Mouse (Mus musculus) forebrain, embryonic 14.5 days (tissue): Measurements from ENCODE around the gene U2af1l4. TPM values are rescaled to one million over a fixed set of nuclear protein-coding genes. Genes with fewer than 3 reads are reported as not detected.

Experiments used
- ATAC-seq: fragments of 200-750 bp; cut with Nextera tagmentation; 2 replicates; pipeline ENCODE4 v1.8.0; 2017; ENCODE audit warnings: mild to moderate bottlenecking, moderate library complexity
- DNase-seq: peaks from one replicate; pipeline ENCODE4 v3.0.0-alpha.2; 2015; ENCODE audit warnings: low spot score
- H3K27ac ChIP-seq: fragments of 300-500 bp; sonication (generic); 2 replicates; pipeline ENCODE4 v1.5.1; 2014; ENCODE audit warnings: low read depth, mild to moderate bottlenecking, control low read depth, low read length, moderate library complexity
- H3K27me3 ChIP-seq: fragments of 300-500 bp; sonication (generic); replicated peaks from 2 replicates; pipeline ENCODE4 v1.6.1; 2014; ENCODE audit warnings: low read length, control low read depth, mixed read lengths; ENCODE audit not compliant: control insufficient read depth, insufficient read depth
- H3K36me3 ChIP-seq: fragments of 300-500 bp; sonication (generic); 2 replicates; pipeline ENCODE4 v1.6.1; 2014; ENCODE audit warnings: low read length, control low read depth; ENCODE audit not compliant: control insufficient read depth, insufficient read depth
- H3K4me1 ChIP-seq: fragments of 300-500 bp; sonication (generic); 2 replicates; pipeline ENCODE4 v1.6.1; 2014; ENCODE audit warnings: antibody characterized with exemption, low read length, control low read depth; ENCODE audit not compliant: control insufficient read depth, insufficient read depth
- H3K4me2 ChIP-seq: fragments of 300-500 bp; sonication (generic); 2 replicates; pipeline ENCODE4 v1.6.1; 2014; ENCODE audit warnings: mild to moderate bottlenecking, control low read depth, low read length
- H3K4me3 ChIP-seq: fragments of 300-500 bp; sonication (generic); 2 replicates; pipeline ENCODE4 v1.5.1; 2014; ENCODE audit warnings: low read depth, low read length, control low read depth
- H3K9ac ChIP-seq: fragments of 300-500 bp; sonication (generic); 2 replicates; pipeline ENCODE4 v1.6.1; 2014; ENCODE audit warnings: mild to moderate bottlenecking, low read length, control low read depth, moderate library complexity
- H3K9me3 ChIP-seq: fragments of 300-500 bp; sonication (generic); replicated peaks from 2 replicates; pipeline ENCODE4 v1.6.1; 2016; ENCODE audit warnings: low read length, control low read depth, mixed read lengths; ENCODE audit not compliant: control insufficient read depth
- WGBS: fragments of 180-500 bp; shearing (Covaris S2); extraction: QIAGEN DNeasy Blood & Tissue Kit; methylation state at CpG from one replicate; pipeline ENCODE4 v1.1.7; 2014; 5-methylcytosine and 5-hydroxymethylcytosine counted together
- polyA plus RNA-seq: library from polyadenylated mRNA; unstranded; fragments of >200 nt; fragmentation: Nextera tagmentation; extraction: Ambion mirVana; gene quantifications from 2 replicates; pipeline ENCODE4 v1.2.1, GENCODE M21; 2014

The U2af1l4 gene
- polyA plus RNA-seq, 1 experiment from 2014 or later, result 135 TPM

- H3K27me3 ChIP-seq, result no peaks in the 10 kb centered on the region
- no peak overlapping the region for H3K4me3 ChIP-seq
- H3K9me3 ChIP-seq, result no peaks in the 10 kb centered on the region
- no peak for ATAC-seq
- no peak overlapping the region for H3K9ac ChIP-seq
- WGBS, result 82% methylated on average over 5 of the region's 5 CpGs
- no peaks in the 10 kb centered on the region for H3K4me1 ChIP-seq
- H3K36me3 ChIP-seq, result no peaks in the 10 kb centered on the region
- no peak overlapping the region for H3K4me2 ChIP-seq
- no peak for DNase-seq
- H3K27ac ChIP-seq, result no peak overlapping the region
These were observed 33.0 kb downstream of the U2af1l4 start for GRCm38 (mm10) chr7:30596093-30596492.

- Histone ChIP-seq H3K9ac (no peak overlapping the region), H3K9me3 (no peaks in the 10 kb centered on the region), H3K27ac (no peak overlapping the region), H3K4me2 (no peak overlapping the region), H3K27me3 (no peaks in the 10 kb centered on the region), H3K4me3 (no peak overlapping the region), H3K36me3 (no peaks in the 10 kb centered on the region), H3K4me1 (no peaks in the 10 kb centered on the region)
- ATAC-seq (no peak), DNase-seq (no peak)
- 41% methylated on average over 5 of the region's 5 CpGs for WGBS
These were observed 33.7 kb downstream of the U2af1l4 start for GRCm38 (mm10) chr7:30596811-30597210.

- ATAC-seq (no peak), DNase-seq (no peak)
- 91% methylated on average over 12 of the region's 12 CpGs for WGBS
- H3K27me3 ChIP-seq, result no peaks in the 10 kb centered on the region
- H3K4me1 ChIP-seq, result no peaks in the 10 kb centered on the region
- peak within 1 kb of the TSS; percentile 42 for H3K4me2 ChIP-seq
- no peak within 1 kb of the TSS for H3K9ac ChIP-seq
- H3K4me3 ChIP-seq, result peak within 1 kb of the TSS; percentile 13; the same call in 1 of the 2 replicates
- H3K27ac ChIP-seq, result no peak within 1 kb of the TSS; the same call in 1 of the 2 replicates
- no peaks in the 10 kb centered on the region for H3K36me3 ChIP-seq
- no peaks in the 10 kb centered on the region for H3K9me3 ChIP-seq
These were observed 35.7 kb downstream of the U2af1l4 start, which contains the start of gene Zbtb32 for GRCm38 (mm10) chr7:30598786-30599185. Zbtb32 (minus strand) TSS chr7:30598909.

- Histone ChIP-seq H3K36me3 (no peaks in the 10 kb centered on the region), H3K27ac (peak overlapping the region; percentile 49; the same call in 1 of the 2 replicates), H3K4me3 (peak overlapping the region; percentile 13; the same call in 1 of the 2 replicates), H3K9ac (peak overlapping the region; percentile 30; the same call in 1 of the 2 replicates), H3K27me3 (no peaks in the 10 kb centered on the region), H3K4me1 (no peaks in the 10 kb centered on the region), H3K4me2 (peak overlapping the region; percentile 42), H3K9me3 (no peaks in the 10 kb centered on the region)
- DNase-seq (peak; percentile 99), ATAC-seq (peak; percentile 98)
- WGBS, result under 1% methylated on average over 16 of the region's 16 CpGs
These were observed 36.8 kb downstream of the U2af1l4 start for GRCm38 (mm10) chr7:30599933-30600353.

GRCm38 (mm10) chr7:30600651-30601050 lies 37.5 kb downstream of the U2af1l4 start:
- Histone ChIP-seq H3K27ac (peak overlapping the region; percentile 49; the same call in 1 of the 2 replicates), H3K9ac (peak overlapping the region; percentile 30; the same call in 1 of the 2 replicates), H3K4me2 (no peak overlapping the region), H3K9me3 (no peaks in the 10 kb centered on the region), H3K4me1 (no peaks in the 10 kb centered on the region), H3K36me3 (no peaks in the 10 kb centered on the region), H3K4me3 (no peak overlapping the region), H3K27me3 (no peaks in the 10 kb centered on the region)
- DNase-seq (no peak), ATAC-seq (no peak)
- 63% methylated on average over 7 of the region's 7 CpGs for WGBS

GRCm38 (mm10) chr7:30602583-30602982 lies 39.5 kb downstream of the U2af1l4 start:
- no peak for DNase-seq
- H3K4me3 ChIP-seq, result no peak overlapping the region

GRCm38 (mm10) chr7:30604424-30604823 lies 41.3 kb downstream of the U2af1l4 start:
- no peaks in the 10 kb centered on the region for H3K27me3 ChIP-seq
- DNase-seq (no peak), ATAC-seq (no peak)
- no peaks in the 10 kb centered on the region for H3K36me3 ChIP-seq
- H3K9me3 ChIP-seq, result no peaks in the 10 kb centered on the region
- no peak overlapping the region for H3K4me2 ChIP-seq
- 58% methylated on average over 8 of the region's 8 CpGs for WGBS
- no peak overlapping the region for H3K4me3 ChIP-seq
- H3K9ac ChIP-seq, result no peak overlapping the region
- no peak overlapping the region for H3K27ac ChIP-seq
- no peaks in the 10 kb centered on the region for H3K4me1 ChIP-seq

More at GRCm38 (mm10) chr7:30602583-30602982, 39.5 kb downstream of the U2af1l4 start:
- no peak overlapping the region for H3K4me2 ChIP-seq
- no peaks in the 10 kb centered on the region for H3K9me3 ChIP-seq
- no peaks in the 10 kb centered on the region for H3K36me3 ChIP-seq
- H3K27ac ChIP-seq, result no peak overlapping the region
- no peaks in the 10 kb centered on the region for H3K4me1 ChIP-seq
- H3K9ac ChIP-seq, result no peak overlapping the region
- no peaks in the 10 kb centered on the region for H3K27me3 ChIP-seq
- ATAC-seq, result no peak
- WGBS, result 64% methylated on average over 3 of the region's 3 CpGs

- no peaks in the 10 kb centered on the region for H3K4me1 ChIP-seq
- no peak overlapping the region for H3K4me3 ChIP-seq
- H3K27ac ChIP-seq, result no peak overlapping the region
- ATAC-seq (no peak), DNase-seq (no peak)
- no peak overlapping the region for H3K4me2 ChIP-seq
- H3K36me3 ChIP-seq, result no peaks in the 10 kb centered on the region
- no peaks in the 10 kb centered on the region for H3K9me3 ChIP-seq
- H3K9ac ChIP-seq, result no peak overlapping the region
- no peaks in the 10 kb centered on the region for H3K27me3 ChIP-seq
- 87% methylated on average over 8 of the region's 8 CpGs for whole genome bisulfite sequencing
These were observed 41.8 kb downstream of the U2af1l4 start for GRCm38 (mm10) chr7:30604944-30605343.

- WGBS, result 31% methylated on average over 8 of the region's 8 CpGs
- no peak overlapping the region for H3K4me2 ChIP-seq
- H3K9me3 ChIP-seq, result no peaks in the 10 kb centered on the region
- no peak overlapping the region for H3K4me3 ChIP-seq
- no peaks in the 10 kb centered on the region for H3K36me3 ChIP-seq
- peak; percentile 42; the same call in 1 of the 2 replicates for ATAC-seq
- no peak overlapping the region; the same call in 1 of the 2 replicates for H3K9ac ChIP-seq
- H3K27ac ChIP-seq, result no peak overlapping the region
- DNase-seq, result peak; percentile 54
- H3K4me1 ChIP-seq, result no peaks in the 10 kb centered on the region
- no peaks in the 10 kb centered on the region for H3K27me3 ChIP-seq
These were observed 44.7 kb downstream of the U2af1l4 start for GRCm38 (mm10) chr7:30607706-30608309.
